Mouse (Mus musculus): ENCODE results near the gene Tcp10c.
"Not testable (repeated sequence)": the region's sequence is repeated elsewhere in the genome, so short reads cannot be mapped to it uniquely, and the experiment has no call there.

The Tcp10c gene

GRCm38 (mm10) chr17:13381286-13381685 is 26.9 kb downstream of the Tcp10c start:
- not testable (repeated sequence) for DNase-seq (ENCODE audit: low read depth, low spot score)

- DNase-seq (ENCODE audit: low read depth, low spot score): not testable (repeated sequence)
These were observed 36.6 kb downstream of the Tcp10c start for GRCm38 (mm10) chr17:13391020-13391419.

- DNase-seq (ENCODE audit: low read depth, low spot score): not testable (repeated sequence)
These were observed 45.6 kb downstream of the Tcp10c start for GRCm38 (mm10) chr17:13399961-13400360.

- DNase-seq (ENCODE audit: low read depth, low spot score): not testable (repeated sequence)
These were observed 47.7 kb downstream of the Tcp10c start for GRCm38 (mm10) chr17:13402118-13402517.

- not testable (repeated sequence) for DNase-seq (ENCODE audit: low read depth, low spot score)
These were observed 49.3 kb downstream of the Tcp10c start for GRCm38 (mm10) chr17:13403527-13404131.

- not testable (repeated sequence) for DNase-seq (ENCODE audit: low read depth, low spot score)
These were observed 51.7 kb downstream of the Tcp10c start for GRCm38 (mm10) chr17:13406023-13406422.

GRCm38 (mm10) chr17:13406701-13407100 is 52.3 kb downstream of the Tcp10c start:
- DNase-seq (ENCODE audit: low read depth, low spot score): not testable (repeated sequence)

GRCm38 (mm10) chr17:13407621-13408256 is 53.4 kb downstream of the Tcp10c start:
- not testable (repeated sequence) for DNase-seq (ENCODE audit: low read depth, low spot score)

GRCm38 (mm10) chr17:13408257-13408633 is 53.9 kb downstream of the Tcp10c start:
- not testable (repeated sequence) for DNase-seq (ENCODE audit: low read depth, low spot score)

- not testable (repeated sequence) for DNase-seq (ENCODE audit: low read depth, low spot score)
These were observed 66.7 kb downstream of the Tcp10c start for GRCm38 (mm10) chr17:13421022-13421591.

- DNase-seq (ENCODE audit: low read depth, low spot score): not testable (repeated sequence)
These were observed 68.3 kb downstream of the Tcp10c start for GRCm38 (mm10) chr17:13422638-13423037.

GRCm38 (mm10) chr17:13423373-13424024 is 69.1 kb downstream of the Tcp10c start:
- not testable (repeated sequence) for DNase-seq (ENCODE audit: low read depth, low spot score)

- DNase-seq (ENCODE audit: low read depth, low spot score): not testable (repeated sequence)
These were observed 69.9 kb downstream of the Tcp10c start for GRCm38 (mm10) chr17:13424321-13424720.

GRCm38 (mm10) chr17:13425694-13426093 is 71.3 kb downstream of the Tcp10c start:
- DNase-seq (ENCODE audit: low read depth, low spot score): not testable (repeated sequence)

- not testable (repeated sequence) for DNase-seq (ENCODE audit: low read depth, low spot score)
These were observed 72.1 kb downstream of the Tcp10c start for GRCm38 (mm10) chr17:13426508-13426907.
